16 mouse cellular contexts compared by ENCODE assay signal in genomic region chr4:48267683-48268082, GRCm38 (mm10).
"Had no signal": no experiment of that assay in that cellular context is flagged by ENCODE, and none has a peak within 500 bp of the region (broad histone marks: within the 10 kb centered on the region; RNA-seq: fewer than 3 reads in every experiment).

No protein-coding gene starts in this region.

- H3K27ac ChIP-seq: liver, embryonic 14.5 days; midbrain, embryonic 13.5 days; midbrain, embryonic 15.5 days; neural tube, embryonic 12.5 days had no signal

- H3K9ac ChIP-seq: liver, embryonic 14.5 days; lung, embryonic 14.5 days; midbrain, embryonic 13.5 days; midbrain, embryonic 15.5 days; neural tube, embryonic 12.5 days had no signal

- H3K9me3 ChIP-seq: megakaryocyte, embryonic 14.5 days; midbrain, embryonic 13.5 days; midbrain, embryonic 15.5 days; neural tube, embryonic 12.5 days had no signal

- H3K36me3 ChIP-seq: midbrain, embryonic 13.5 days; midbrain, embryonic 15.5 days; neural tube, embryonic 12.5 days had no signal

- H3K27me3 ChIP-seq: megakaryocyte, embryonic 14.5 days; midbrain, embryonic 13.5 days; midbrain, embryonic 15.5 days; neural tube, embryonic 12.5 days had no signal

- H3K4me1 ChIP-seq: neural tube, embryonic 12.5 days had no signal

- H3K4me2 ChIP-seq: lung, embryonic 14.5 days; midbrain, embryonic 11.5 days; midbrain, embryonic 13.5 days; midbrain, embryonic 15.5 days; neural tube, embryonic 12.5 days had no signal

- H3K4me3 ChIP-seq: megakaryocyte, embryonic 14.5 days; midbrain, embryonic 13.5 days; midbrain, embryonic 15.5 days; neural tube, embryonic 12.5 days had no signal

- DNase-seq: lung, adult 18-20 months; lung, embryonic 14.5 days; lung, postnatal 10 days; lung, postnatal 4 days; right cerebral cortex, postnatal 25 days; right cerebral cortex, postnatal 4 days; spleen, adult 18-20 months; thymus, adult 18-20 months; thymus, postnatal 14 days; thymus, postnatal 36 days had no signal
